Comparison of ENCODE assay signal across 8 mouse cellular contexts in the genomic region with DNA sequence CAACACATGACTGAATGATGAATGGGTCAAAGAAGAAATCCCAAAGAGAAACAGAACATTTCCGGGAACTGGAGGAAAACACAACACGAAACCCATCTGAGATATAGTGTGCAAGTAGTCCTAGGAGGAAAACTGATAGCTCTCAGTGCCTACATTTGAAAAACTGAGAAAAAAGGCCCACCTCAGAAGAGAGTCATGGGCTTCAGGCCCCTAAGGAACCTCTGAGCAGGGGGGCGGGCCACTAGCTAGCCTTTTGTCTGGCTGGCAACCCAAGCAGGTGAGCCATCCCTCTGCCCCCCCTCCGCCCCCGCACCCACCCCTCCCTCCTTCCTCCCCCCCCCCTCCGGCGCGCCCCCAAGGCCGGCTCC. TPM values are rescaled to one million over a fixed set of nuclear protein-coding genes. Genes with fewer than 3 reads are reported as not detected.
A peak's percentile ranks its signal among the peaks of the same experiment; 100 is the strongest.
DNase-seq lines count a peak whose midpoint lies in the region; ATAC-seq and TF ChIP-seq lines count a peak whose summit lies in the region.

No protein-coding gene starts in this region.

- H3K9ac ChIP-seq in heart, embryonic 16.5 days (ENCODE audit: low read length), result peak overlapping the region; percentile 75; the same call in 1 of the 2 replicates
- H3K9ac ChIP-seq in hindbrain, embryonic 13.5 days, result peak overlapping the region; percentile 87
- peak overlapping the region; percentile 82 for H3K9ac ChIP-seq in midbrain, embryonic 12.5 days (replicated peaks)

- DNase-seq in heart, postnatal 4 days, result no peak
- no peak for DNase-seq in adrenal gland, postnatal 10 days
- no peak for DNase-seq in cerebellum, postnatal 10 days
- no peak for DNase-seq in cerebellum, adult 9-11 months

- H3K27me3 ChIP-seq in heart, embryonic 16.5 days (ENCODE audit: control insufficient read depth, insufficient read depth, low read length), result no peaks in the 10 kb centered on the region
- no peaks in the 10 kb centered on the region for H3K27me3 ChIP-seq in hindbrain, embryonic 13.5 days
- H3K27me3 ChIP-seq in midbrain, embryonic 12.5 days, result no peaks in the 10 kb centered on the region

- no peaks in the 10 kb centered on the region for H3K36me3 ChIP-seq in heart, embryonic 16.5 days (ENCODE audit: control insufficient read depth, insufficient read depth)
- H3K36me3 ChIP-seq in hindbrain, embryonic 13.5 days, result peaks cover 6% of the 10 kb centered on the region; the same call in 1 of the 2 replicates
- H3K36me3 ChIP-seq in midbrain, embryonic 12.5 days, result no peaks in the 10 kb centered on the region

- 45% methylated on average over 3 of the region's 9 CpGs for WGBS in heart, embryonic 16.5 days
- WGBS in hindbrain, embryonic 13.5 days, result 24% methylated on average over 5 of the region's 9 CpGs
- WGBS in midbrain, embryonic 12.5 days, result 53% methylated on average over 3 of the region's 9 CpGs

- no peak for TF ChIP-seq POLR2A in cortical plate, adult 2 months (IDR thresholded peaks at IDR 0.05; ENCODE audit: extremely low read depth, insufficient read depth, low read length)

- TF ChIP-seq CTCF in cortical plate, adult 2 months (IDR thresholded peaks at IDR 0.05; ENCODE audit: extremely low read depth, insufficient read depth, low read length), result no peak

- ATAC-seq in heart, embryonic 16.5 days (replicated peaks; ENCODE audit: extremely low read depth, insufficient read depth, low FRiP score), result no peak
- peak; percentile 49 for ATAC-seq in hindbrain, embryonic 13.5 days (ENCODE audit: low FRiP score)
- ATAC-seq in midbrain, embryonic 12.5 days (ENCODE audit: low FRiP score, low read depth), result peak; percentile 44

- no peaks in the 10 kb centered on the region for H3K9me3 ChIP-seq in heart, embryonic 16.5 days (replicated peaks; ENCODE audit: control insufficient read depth, low read length)
- no peaks in the 10 kb centered on the region for H3K9me3 ChIP-seq in hindbrain, embryonic 13.5 days
- H3K9me3 ChIP-seq in midbrain, embryonic 12.5 days, result no peaks in the 10 kb centered on the region

- no peak overlapping the region for H3K27ac ChIP-seq in heart, embryonic 16.5 days (ENCODE audit: low read length)
- no peak overlapping the region for H3K27ac ChIP-seq in cortical plate, adult 2 months (ENCODE audit: insufficient read depth, low read length)
- H3K27ac ChIP-seq in hindbrain, embryonic 13.5 days, result peak overlapping the region; percentile 91
- peak overlapping the region; percentile 90 for H3K27ac ChIP-seq in midbrain, embryonic 12.5 days (replicated peaks)

- no peaks in the 10 kb centered on the region for H3K4me1 ChIP-seq in heart, embryonic 16.5 days (ENCODE audit: control insufficient read depth, insufficient read depth, low read length)
- no peaks in the 10 kb centered on the region for H3K4me1 ChIP-seq in cortical plate, adult 2 months (ENCODE audit: control insufficient read depth, insufficient read depth, low read length)
- peaks cover 9% of the 10 kb centered on the region; the same call in 1 of the 2 replicates for H3K4me1 ChIP-seq in hindbrain, embryonic 13.5 days (replicated peaks)
- H3K4me1 ChIP-seq in midbrain, embryonic 12.5 days, result no peaks in the 10 kb centered on the region

- H3K4me2 ChIP-seq in heart, embryonic 16.5 days (ENCODE audit: low read depth, low read length), result peak overlapping the region; percentile 84
- H3K4me2 ChIP-seq in hindbrain, embryonic 13.5 days, result peak overlapping the region; percentile 63
- H3K4me2 ChIP-seq in midbrain, embryonic 12.5 days (replicated peaks), result peak overlapping the region; percentile 58

- H3K4me3 ChIP-seq in heart, embryonic 16.5 days (ENCODE audit: low read length), result peak overlapping the region; percentile 57
- H3K4me3 ChIP-seq in cortical plate, adult 2 months (ENCODE audit: insufficient read depth, low read length), result peak overlapping the region; percentile 75; the same call in 1 of the 2 replicates
- peak overlapping the region; percentile 59 for H3K4me3 ChIP-seq in hindbrain, embryonic 13.5 days
- peak overlapping the region; percentile 63 for H3K4me3 ChIP-seq in midbrain, embryonic 12.5 days

RNA-seq across cellular contexts. Expression of gene B630019K06Rik, which starts 0.2 kb away (rescaled TPM):
- polyA plus RNA-seq in heart, embryonic 16.5 days (2015; fragmentation: Nextera tagmentation; extraction: Ambion mirVana), result 1.0 and 1.4 TPM in 2 replicates
- 1 to 10 TPM; 1.8 to 2.0 TPM for total RNA-seq in heart, postnatal 4 days (2021)
- polyA plus RNA-seq in cortical plate, adult 2 months (2012; rRNA removed), result 22.3 and 24.0 TPM in 2 replicates
- 19.4 and 20.4 TPM in 2 replicates for polyA plus RNA-seq in hindbrain, embryonic 13.5 days (2015; fragmentation: Nextera tagmentation; extraction: Ambion mirVana)
- polyA plus RNA-seq in midbrain, embryonic 12.5 days (2016; fragmentation: Nextera tagmentation; extraction: Ambion mirVana), result 15.8 and 16.5 TPM in 2 replicates
- 1 to 10 TPM; 7.7 to 7.8 TPM for total RNA-seq in adrenal gland, postnatal 10 days (2021)

RNA-seq across cellular contexts. Expression of gene Gm5751, which starts 17.9 kb away (rescaled TPM):
- not detected in 2 replicates for polyA plus RNA-seq in heart, embryonic 16.5 days (2015; fragmentation: Nextera tagmentation; extraction: Ambion mirVana)
- not detected for total RNA-seq in heart, postnatal 4 days (2021)
- 0.46 and 0.55 TPM in 2 replicates for polyA plus RNA-seq in cortical plate, adult 2 months (2012; rRNA removed)
- not detected in 2 replicates for polyA plus RNA-seq in hindbrain, embryonic 13.5 days (2015; fragmentation: Nextera tagmentation; extraction: Ambion mirVana)
- polyA plus RNA-seq in midbrain, embryonic 12.5 days (2016; fragmentation: Nextera tagmentation; extraction: Ambion mirVana), result not detected in 2 replicates
- total RNA-seq in adrenal gland, postnatal 10 days (2021), result not detected

RNA-seq across cellular contexts. Expression of gene Gm6592, which starts 48.2 kb away (rescaled TPM):
- not detected in 2 replicates for polyA plus RNA-seq in heart, embryonic 16.5 days (2015; fragmentation: Nextera tagmentation; extraction: Ambion mirVana)
- total RNA-seq in heart, postnatal 4 days (2021), result not detected
- not detected in 2 replicates for polyA plus RNA-seq in cortical plate, adult 2 months (2012; rRNA removed)
- polyA plus RNA-seq in hindbrain, embryonic 13.5 days (2015; fragmentation: Nextera tagmentation; extraction: Ambion mirVana), result not detected in 2 replicates
- polyA plus RNA-seq in midbrain, embryonic 12.5 days (2016; fragmentation: Nextera tagmentation; extraction: Ambion mirVana), result not detected in 2 replicates
- total RNA-seq in adrenal gland, postnatal 10 days (2021), result not detected

Comparison
In these comparisons a context has a peak if more than half of its experiments do, and no peak if none do; other contexts are left out.
1. H3K27ac ChIP-seq: peak in hindbrain, embryonic 13.5 days (single experiment) and midbrain, embryonic 12.5 days (single experiment); none in heart, embryonic 16.5 days (single experiment) and cortical plate, adult 2 months (single experiment).
2. Peak in every context shown above with its lines, with median percentiles within 50 percentile points of each other: H3K4me2 ChIP-seq, H3K4me3 ChIP-seq and H3K9ac ChIP-seq.